25 mouse cellular contexts compared by ENCODE assay signal in genomic region chr4:107024899-107025298, GRCm38 (mm10). TPM values are rescaled to one million over a fixed set of nuclear protein-coding genes. Genes with fewer than 3 reads are reported as not detected.
DNase-seq lines count a peak whose midpoint lies in the region; ATAC-seq and TF ChIP-seq lines count a peak whose summit lies in the region.
"Had no signal": no experiment of that assay in that cellular context is flagged by ENCODE, and none has a peak within 500 bp of the region (broad histone marks: within the 10 kb centered on the region; RNA-seq: fewer than 3 reads in every experiment).

No protein-coding gene starts in this region.

- H3K36me3 ChIP-seq in forebrain, embryonic 14.5 days (ENCODE audit: control insufficient read depth, insufficient read depth, low read length) = peaks cover 15% of the 10 kb centered on the region
- H3K36me3 ChIP-seq in forebrain, embryonic 15.5 days = no peaks in the 10 kb centered on the region
- peaks cover 21% of the 10 kb centered on the region for H3K36me3 ChIP-seq in hindbrain, embryonic 12.5 days
- H3K36me3 ChIP-seq in hindbrain, embryonic 14.5 days (replicated peaks; ENCODE audit: control insufficient read depth, insufficient read depth) = peaks cover 9% of the 10 kb centered on the region; the same call in 1 of the 2 replicates
- peaks cover 23% of the 10 kb centered on the region for H3K36me3 ChIP-seq in midbrain, embryonic 13.5 days
- H3K36me3 ChIP-seq in midbrain, embryonic 14.5 days (ENCODE audit: control insufficient read depth, insufficient read depth, low read length) = peaks cover 16% of the 10 kb centered on the region; the same call in 1 of the 2 replicates
- H3K36me3 ChIP-seq in stomach, postnatal 0 days (ENCODE audit: control insufficient read depth, insufficient read depth, low read length) = no peaks in the 10 kb centered on the region
- H3K36me3 ChIP-seq in embryonic facial prominence, embryonic 10.5 days (replicated peaks) = peaks cover 87% of the 10 kb centered on the region
- H3K36me3 ChIP-seq: heart, embryonic 15.5 days had no signal

- H3K9ac ChIP-seq in forebrain, embryonic 14.5 days (ENCODE audit: low read length) = no peak overlapping the region
- H3K9ac ChIP-seq in forebrain, embryonic 15.5 days (replicated peaks) = no peak overlapping the region
- H3K9ac ChIP-seq in hindbrain, embryonic 12.5 days = no peak overlapping the region
- H3K9ac ChIP-seq in hindbrain, embryonic 14.5 days = no peak overlapping the region
- no peak overlapping the region for H3K9ac ChIP-seq in midbrain, embryonic 13.5 days (replicated peaks)
- H3K9ac ChIP-seq in midbrain, embryonic 14.5 days (replicated peaks; ENCODE audit: low read length) = no peak overlapping the region
- no peak overlapping the region for H3K9ac ChIP-seq in stomach, postnatal 0 days (ENCODE audit: low read length)
- H3K9ac ChIP-seq: embryonic facial prominence, embryonic 12.5 days; embryonic facial prominence, embryonic 15.5 days; forebrain, embryonic 12.5 days; heart, embryonic 12.5 days; heart, embryonic 15.5 days had no signal

- H3K4me3 ChIP-seq in forebrain, embryonic 14.5 days (ENCODE audit: low read depth, low read length) = no peak overlapping the region
- no peak overlapping the region for H3K4me3 ChIP-seq in forebrain, embryonic 15.5 days
- no peak overlapping the region for H3K4me3 ChIP-seq in hindbrain, embryonic 12.5 days
- no peak overlapping the region for H3K4me3 ChIP-seq in hindbrain, embryonic 14.5 days (replicated peaks; ENCODE audit: low read length)
- H3K4me3 ChIP-seq in midbrain, embryonic 13.5 days (replicated peaks) = no peak overlapping the region
- H3K4me3 ChIP-seq in midbrain, embryonic 14.5 days (replicated peaks; ENCODE audit: low read depth, low read length) = no peak overlapping the region
- no peak overlapping the region for H3K4me3 ChIP-seq in stomach, postnatal 0 days (ENCODE audit: low read depth, low read length)
- no peak overlapping the region for H3K4me3 ChIP-seq in embryonic facial prominence, embryonic 10.5 days
- H3K4me3 ChIP-seq: embryonic facial prominence, embryonic 12.5 days; embryonic facial prominence, embryonic 15.5 days; forebrain, embryonic 12.5 days; heart, embryonic 12.5 days; heart, embryonic 15.5 days had no signal

- no peak overlapping the region for H3K27ac ChIP-seq in forebrain, embryonic 14.5 days (ENCODE audit: low read depth, low read length)
- no peak overlapping the region for H3K27ac ChIP-seq in forebrain, embryonic 15.5 days (replicated peaks)
- peak overlapping the region; percentile 25; the same call in 1 of the 2 replicates for H3K27ac ChIP-seq in hindbrain, embryonic 12.5 days
- no peak overlapping the region for H3K27ac ChIP-seq in hindbrain, embryonic 14.5 days
- peak overlapping the region; percentile 9; the same call in 1 of the 2 replicates for H3K27ac ChIP-seq in midbrain, embryonic 13.5 days
- H3K27ac ChIP-seq in midbrain, embryonic 14.5 days (replicated peaks; ENCODE audit: low read depth, low read length) = no peak overlapping the region
- no peak overlapping the region for H3K27ac ChIP-seq in stomach, postnatal 0 days (replicated peaks)
- H3K27ac ChIP-seq in embryonic facial prominence, embryonic 10.5 days (replicated peaks) = no peak overlapping the region
- H3K27ac ChIP-seq: embryonic facial prominence, embryonic 15.5 days; forebrain, embryonic 12.5 days; heart, embryonic 15.5 days; hindbrain, postnatal 0 days had no signal

- no peak for TF ChIP-seq EP300 in stomach, postnatal 0 days (optimal IDR thresholded peaks at IDR 0.05)

- H3K9me3 ChIP-seq in forebrain, embryonic 14.5 days (replicated peaks; ENCODE audit: control insufficient read depth, low read length) = no peaks in the 10 kb centered on the region
- H3K9me3 ChIP-seq in forebrain, embryonic 15.5 days = no peaks in the 10 kb centered on the region
- H3K9me3 ChIP-seq in hindbrain, embryonic 12.5 days (replicated peaks) = no peaks in the 10 kb centered on the region
- H3K9me3 ChIP-seq in hindbrain, embryonic 14.5 days (ENCODE audit: control insufficient read depth, low read length) = no peaks in the 10 kb centered on the region
- H3K9me3 ChIP-seq in midbrain, embryonic 13.5 days = no peaks in the 10 kb centered on the region
- H3K9me3 ChIP-seq in midbrain, embryonic 14.5 days (ENCODE audit: control insufficient read depth, low read length) = no peaks in the 10 kb centered on the region
- no peaks in the 10 kb centered on the region for H3K9me3 ChIP-seq in stomach, postnatal 0 days (ENCODE audit: control insufficient read depth, low read length)
- H3K9me3 ChIP-seq in embryonic facial prominence, embryonic 10.5 days = no peaks in the 10 kb centered on the region
- H3K9me3 ChIP-seq: embryonic facial prominence, embryonic 12.5 days; embryonic facial prominence, embryonic 15.5 days; forebrain, embryonic 12.5 days; heart, embryonic 12.5 days; heart, embryonic 15.5 days had no signal

- H3K4me1 ChIP-seq in forebrain, embryonic 14.5 days (ENCODE audit: control insufficient read depth, insufficient read depth, low read length) = peaks cover 19% of the 10 kb centered on the region
- H3K4me1 ChIP-seq in forebrain, embryonic 15.5 days = peaks cover 56% of the 10 kb centered on the region
- H3K4me1 ChIP-seq in hindbrain, embryonic 12.5 days = peaks cover 62% of the 10 kb centered on the region
- peaks cover 24% of the 10 kb centered on the region for H3K4me1 ChIP-seq in hindbrain, embryonic 14.5 days (replicated peaks; ENCODE audit: control insufficient read depth, insufficient read depth, low read length)
- H3K4me1 ChIP-seq in midbrain, embryonic 13.5 days (replicated peaks) = peaks cover 70% of the 10 kb centered on the region
- H3K4me1 ChIP-seq in midbrain, embryonic 14.5 days (ENCODE audit: control insufficient read depth, insufficient read depth, low read length) = peaks cover 26% of the 10 kb centered on the region
- H3K4me1 ChIP-seq in stomach, postnatal 0 days (replicated peaks; ENCODE audit: control insufficient read depth, insufficient read depth) = no peaks in the 10 kb centered on the region
- H3K4me1 ChIP-seq in embryonic facial prominence, embryonic 10.5 days = peaks cover 35% of the 10 kb centered on the region

- peak; percentile 51 for ATAC-seq in forebrain, embryonic 14.5 days
- ATAC-seq in forebrain, embryonic 15.5 days (replicated peaks) = no peak
- ATAC-seq in hindbrain, embryonic 12.5 days (ENCODE audit: low FRiP score) = no peak
- no peak for ATAC-seq in hindbrain, embryonic 14.5 days (ENCODE audit: low FRiP score)
- ATAC-seq in midbrain, embryonic 13.5 days = no peak
- no peak for ATAC-seq in midbrain, embryonic 14.5 days (ENCODE audit: low FRiP score, low TSS enrichment)
- peak; percentile 79 for ATAC-seq in stomach, postnatal 0 days (ENCODE audit: low FRiP score, low TSS enrichment)
- ATAC-seq: activated CD4-positive, CD25-positive, alpha-beta regulatory T cell, adult 4 months; hindbrain, postnatal 0 days; inflammation-experienced regulatory T-cells, adult 6 months had no signal

- TF ChIP-seq CTCF in stomach, postnatal 0 days (IDR thresholded peaks at IDR 0.05; ENCODE audit: low read depth) = peak; percentile 29

- no peaks in the 10 kb centered on the region; the same call in 1 of the 2 replicates for H3K27me3 ChIP-seq in forebrain, embryonic 14.5 days (replicated peaks; ENCODE audit: control insufficient read depth, insufficient read depth, low read length)
- H3K27me3 ChIP-seq in forebrain, embryonic 15.5 days = no peaks in the 10 kb centered on the region
- no peaks in the 10 kb centered on the region for H3K27me3 ChIP-seq in hindbrain, embryonic 12.5 days
- H3K27me3 ChIP-seq in hindbrain, embryonic 14.5 days (ENCODE audit: control insufficient read depth, insufficient read depth, low read length) = no peaks in the 10 kb centered on the region
- no peaks in the 10 kb centered on the region for H3K27me3 ChIP-seq in midbrain, embryonic 13.5 days
- no peaks in the 10 kb centered on the region for H3K27me3 ChIP-seq in midbrain, embryonic 14.5 days (ENCODE audit: control insufficient read depth, insufficient read depth, low read length)
- no peaks in the 10 kb centered on the region for H3K27me3 ChIP-seq in stomach, postnatal 0 days (ENCODE audit: control insufficient read depth, insufficient read depth, low read length)
- H3K27me3 ChIP-seq in embryonic facial prominence, embryonic 10.5 days (replicated peaks; ENCODE audit: low read depth, poor library complexity, severe bottlenecking) = no peaks in the 10 kb centered on the region
- H3K27me3 ChIP-seq: embryonic facial prominence, embryonic 12.5 days; embryonic facial prominence, embryonic 15.5 days; heart, embryonic 12.5 days; heart, embryonic 15.5 days had no signal

- H3K4me2 ChIP-seq in forebrain, embryonic 14.5 days (ENCODE audit: low read length) = no peak overlapping the region
- H3K4me2 ChIP-seq in forebrain, embryonic 15.5 days (replicated peaks) = no peak overlapping the region
- no peak overlapping the region for H3K4me2 ChIP-seq in hindbrain, embryonic 12.5 days (replicated peaks)
- no peak overlapping the region for H3K4me2 ChIP-seq in hindbrain, embryonic 14.5 days (replicated peaks)
- no peak overlapping the region for H3K4me2 ChIP-seq in midbrain, embryonic 13.5 days (replicated peaks)
- no peak overlapping the region for H3K4me2 ChIP-seq in midbrain, embryonic 14.5 days (ENCODE audit: low read length)
- no peak overlapping the region for H3K4me2 ChIP-seq in stomach, postnatal 0 days (replicated peaks; ENCODE audit: low read depth)
- H3K4me2 ChIP-seq: embryonic facial prominence, embryonic 12.5 days; embryonic facial prominence, embryonic 15.5 days; forebrain, embryonic 12.5 days; heart, embryonic 12.5 days; heart, embryonic 15.5 days had no signal

- WGBS in forebrain, embryonic 14.5 days = 70% methylated on average over 7 of the region's 7 CpGs
- WGBS in forebrain, embryonic 15.5 days = 62% methylated on average over 7 of the region's 7 CpGs
- 86% methylated on average over 7 of the region's 7 CpGs for WGBS in hindbrain, embryonic 12.5 days
- WGBS in hindbrain, embryonic 14.5 days = 77% methylated on average over 7 of the region's 7 CpGs
- 81% methylated on average over 7 of the region's 7 CpGs for WGBS in midbrain, embryonic 13.5 days
- 82% methylated on average over 7 of the region's 7 CpGs for WGBS in midbrain, embryonic 14.5 days
- 66% methylated on average over 7 of the region's 7 CpGs for WGBS in stomach, postnatal 0 days
- 84% methylated on average over 7 of the region's 7 CpGs for WGBS in embryonic facial prominence, embryonic 10.5 days

- DNase-seq in forebrain, embryonic 14.5 days (ENCODE audit: low spot score) = no peak
- no peak for DNase-seq in hindbrain, embryonic 14.5 days (ENCODE audit: low spot score)
- DNase-seq in midbrain, embryonic 14.5 days = no peak
- DNase-seq in stomach, postnatal 0 days (ENCODE audit: low spot score) = peak; percentile 74
- DNase-seq in embryonic facial prominence, embryonic 10.5 days (ENCODE audit: low spot score) = no peak
- DNase-seq: adrenal gland, adult 8-10 months; adrenal gland, postnatal 25 days; cerebellum, adult 11-12 months; cerebellum, adult 9-10 months; cerebellum, postnatal 14 days; gastrocnemius, postnatal 25 days; heart, adult 18-20 months; heart, postnatal 10 days; heart, postnatal 36 days had no signal

RNA-seq across cellular contexts. Expression of gene Mrpl37, which starts 41.8 kb away (rescaled TPM):
- polyA plus RNA-seq in forebrain, embryonic 14.5 days (2014; fragmentation: Nextera tagmentation; extraction: Ambion mirVana) = 94.0 and 95.6 TPM in 2 replicates
- polyA plus RNA-seq in forebrain, embryonic 15.5 days (2015; fragmentation: Nextera tagmentation; extraction: Ambion mirVana) = 76.1 and 80.6 TPM in 2 replicates
- 78.0 and 80.8 TPM in 2 replicates for polyA plus RNA-seq in hindbrain, embryonic 12.5 days (2016; fragmentation: Nextera tagmentation; extraction: Ambion mirVana)
- polyA plus RNA-seq in hindbrain, embryonic 14.5 days (2014; fragmentation: Nextera tagmentation; extraction: Ambion mirVana) = 86.2 and 89.8 TPM in 2 replicates
- polyA plus RNA-seq in midbrain, embryonic 13.5 days (2015; fragmentation: Nextera tagmentation; extraction: Ambion mirVana) = 72.8 and 84.9 TPM in 2 replicates
- 72.9 and 85.5 TPM in 2 replicates for polyA plus RNA-seq in midbrain, embryonic 14.5 days (2014; fragmentation: Nextera tagmentation; extraction: Ambion mirVana)
- 52.6 and 54.6 TPM in 2 replicates for polyA plus RNA-seq in stomach, postnatal 0 days (2015; fragmentation: Nextera tagmentation; extraction: Ambion mirVana)
- 129 and 136 TPM in 2 replicates for polyA plus RNA-seq in embryonic facial prominence, embryonic 10.5 days (2016; fragmentation: Nextera tagmentation; extraction: Ambion mirVana)

RNA-seq across cellular contexts. Expression of gene Cyb5rl, which starts 41.9 kb away (rescaled TPM):
- polyA plus RNA-seq in forebrain, embryonic 14.5 days (2014; fragmentation: Nextera tagmentation; extraction: Ambion mirVana) = 3.6 and 4.1 TPM in 2 replicates
- 2.8 and 3.6 TPM in 2 replicates for polyA plus RNA-seq in forebrain, embryonic 15.5 days (2015; fragmentation: Nextera tagmentation; extraction: Ambion mirVana)
- polyA plus RNA-seq in hindbrain, embryonic 12.5 days (2016; fragmentation: Nextera tagmentation; extraction: Ambion mirVana) = 4.1 and 4.5 TPM in 2 replicates
- polyA plus RNA-seq in hindbrain, embryonic 14.5 days (2014; fragmentation: Nextera tagmentation; extraction: Ambion mirVana) = 2.7 and 4.8 TPM in 2 replicates
- 3.5 and 4.2 TPM in 2 replicates for polyA plus RNA-seq in midbrain, embryonic 13.5 days (2015; fragmentation: Nextera tagmentation; extraction: Ambion mirVana)
- polyA plus RNA-seq in midbrain, embryonic 14.5 days (2014; fragmentation: Nextera tagmentation; extraction: Ambion mirVana) = 5.2 and 5.3 TPM in 2 replicates
- 5.6 and 6.2 TPM in 2 replicates for polyA plus RNA-seq in stomach, postnatal 0 days (2015; fragmentation: Nextera tagmentation; extraction: Ambion mirVana)
- polyA plus RNA-seq in embryonic facial prominence, embryonic 10.5 days (2016; fragmentation: Nextera tagmentation; extraction: Ambion mirVana) = 8.1 and 10.4 TPM in 2 replicates

Comparison
In these comparisons a context has a peak if more than half of its experiments do, and no peak if none do; other contexts are left out.
1. ATAC-seq: peak in forebrain, embryonic 14.5 days (single experiment) and stomach, postnatal 0 days (single experiment); none in forebrain, embryonic 15.5 days (single experiment), hindbrain, embryonic 12.5 days (single experiment), hindbrain, embryonic 14.5 days (single experiment), midbrain, embryonic 13.5 days (single experiment) and midbrain, embryonic 14.5 days (single experiment).
2. H3K27ac ChIP-seq: peak in hindbrain, embryonic 12.5 days (single experiment) and midbrain, embryonic 13.5 days (single experiment); none in forebrain, embryonic 14.5 days (single experiment), forebrain, embryonic 15.5 days (single experiment), hindbrain, embryonic 14.5 days (single experiment), midbrain, embryonic 14.5 days (single experiment), stomach, postnatal 0 days (single experiment) and embryonic facial prominence, embryonic 10.5 days (single experiment).